Mouse (Mus musculus) thymus, postnatal 4 days (tissue): ENCODE measurements at regions not wholly inside any gene's neighbourhood (a gene's known extent, or its start where the extent isn't known, plus 50 kb on each side); places are given as distances from the start of the nearest gene placed in this dataset.
"Not testable (repeated sequence)": the region's sequence is repeated elsewhere in the genome, so short reads cannot be mapped to it uniquely, and the experiment has no call there.

ENCODE experiments used
- DNase-seq: peaks from one replicate; pipeline ENCODE4 v3.0.0; 2021

DNA sequence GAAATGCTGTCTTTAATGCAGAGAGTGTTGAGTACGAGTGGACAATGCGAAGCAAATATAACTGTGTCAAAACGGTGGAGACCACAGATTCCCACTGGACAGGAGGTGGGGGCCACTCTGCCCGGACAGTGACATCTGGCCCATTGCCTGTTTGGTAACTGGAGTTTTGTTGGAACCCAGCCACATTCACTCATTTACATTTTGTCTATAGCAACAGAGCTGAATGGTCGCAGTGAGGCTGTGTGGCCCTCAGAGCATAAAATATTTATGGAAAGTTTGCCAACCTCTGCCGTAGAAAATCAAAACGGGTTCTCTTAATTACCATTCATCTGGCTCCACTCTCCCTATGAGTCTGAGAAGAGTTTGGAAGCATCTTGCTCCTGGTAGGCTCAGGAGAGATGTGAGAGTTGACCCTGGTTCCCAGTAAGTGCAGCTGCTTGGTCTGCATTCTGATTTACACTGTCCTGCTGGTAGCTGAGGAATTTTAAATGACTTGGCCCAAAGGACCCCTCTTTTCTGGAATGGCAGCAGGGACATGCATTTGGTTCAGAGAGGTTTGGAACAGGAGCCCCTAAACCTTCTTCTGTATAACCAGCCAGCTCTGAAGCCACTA is 187.9 kb upstream of the Pik3r1 start:
- no peak for DNase-seq

DNA sequence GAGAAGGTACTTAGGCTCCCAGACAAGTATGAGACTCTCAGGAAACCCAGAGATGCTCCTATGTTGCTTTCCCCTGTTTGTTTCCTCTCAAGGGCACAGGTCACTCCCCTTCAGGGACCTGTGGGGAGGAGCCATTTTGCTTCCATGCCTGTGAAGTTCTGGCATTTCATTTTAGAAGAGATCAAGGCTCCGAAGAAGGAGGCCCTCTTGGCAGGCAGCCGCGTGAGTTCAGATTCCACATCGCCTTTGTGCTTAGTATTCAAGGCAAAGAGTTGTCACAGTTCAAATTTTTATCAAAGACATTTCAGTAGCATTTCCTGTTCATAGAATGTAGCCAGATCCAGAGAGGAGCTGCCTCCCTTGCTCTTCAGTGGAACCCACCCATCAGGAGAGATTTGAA is 189.8 kb upstream of the Pik3r1 start:
- DNase-seq: no peak

DNA sequence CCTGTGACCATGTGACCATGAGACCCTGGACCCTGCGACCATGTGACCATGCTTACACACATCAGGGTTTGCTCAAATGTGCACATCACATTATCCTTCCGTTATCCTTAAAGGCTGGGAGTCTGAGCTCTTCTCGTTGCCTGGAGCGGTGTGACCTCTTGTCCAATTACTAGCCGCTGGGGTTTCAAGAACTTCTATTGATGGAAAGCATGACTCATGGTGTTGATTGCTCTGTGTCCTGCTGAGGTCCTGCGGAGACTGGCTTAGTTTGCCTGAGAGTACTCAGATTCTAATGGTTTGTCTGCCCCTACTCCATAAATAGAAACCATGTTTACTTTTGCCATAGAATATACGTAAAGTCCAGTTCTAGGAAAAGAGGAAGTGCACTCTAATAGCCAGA is 197.5 kb upstream of the Pik3r1 start:
- no peak for DNase-seq

DNA sequence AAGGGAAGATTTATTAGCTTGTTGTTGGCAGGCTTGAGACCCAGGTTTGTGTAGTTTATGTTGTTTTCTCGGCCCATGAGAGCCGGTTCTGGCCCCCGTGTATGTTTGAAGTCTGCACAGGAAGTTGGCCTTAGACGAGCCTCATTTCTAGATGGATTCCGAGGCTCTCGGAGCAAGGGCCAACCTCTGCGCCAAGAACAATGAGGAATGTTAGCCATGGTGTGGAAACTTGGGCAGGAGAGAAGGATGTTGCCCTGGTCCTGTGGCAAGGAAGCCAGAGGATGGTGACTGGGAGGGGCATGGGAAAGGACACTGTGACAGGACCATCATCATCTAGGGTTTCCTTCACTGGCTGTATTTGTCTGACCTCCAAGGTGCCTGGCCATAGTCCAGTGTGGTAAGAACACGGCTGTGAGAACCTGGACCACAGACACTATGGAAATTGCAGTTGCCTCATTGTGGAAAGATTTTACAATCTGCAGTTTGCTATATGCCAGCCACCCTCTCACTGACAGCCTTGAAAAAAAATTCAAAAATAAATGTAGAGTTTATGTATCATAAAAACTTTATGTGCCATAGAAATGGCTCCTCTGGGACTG is 198.9 kb upstream of the Pik3r1 start:
- no peak for DNase-seq

DNA sequence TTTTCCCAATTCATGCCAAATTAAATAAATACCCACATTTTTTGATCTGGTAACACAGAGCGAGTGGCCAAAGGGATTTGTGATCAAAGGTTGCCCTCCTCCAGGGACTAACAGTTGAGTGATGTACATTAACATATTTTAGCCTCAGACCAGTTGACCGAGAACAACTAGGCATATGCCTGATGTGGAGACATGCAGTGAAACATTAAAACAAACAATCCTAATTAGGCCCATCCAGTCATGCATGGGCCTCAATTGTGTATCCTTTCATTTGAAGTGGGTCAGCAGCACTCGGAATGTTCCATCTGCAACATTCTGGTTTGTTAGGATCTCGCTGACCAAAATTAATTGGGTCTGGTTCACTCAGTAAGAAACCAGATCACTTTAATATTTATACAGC is 199.4 kb upstream of the Pik3r1 start:
- no peak for DNase-seq

DNA sequence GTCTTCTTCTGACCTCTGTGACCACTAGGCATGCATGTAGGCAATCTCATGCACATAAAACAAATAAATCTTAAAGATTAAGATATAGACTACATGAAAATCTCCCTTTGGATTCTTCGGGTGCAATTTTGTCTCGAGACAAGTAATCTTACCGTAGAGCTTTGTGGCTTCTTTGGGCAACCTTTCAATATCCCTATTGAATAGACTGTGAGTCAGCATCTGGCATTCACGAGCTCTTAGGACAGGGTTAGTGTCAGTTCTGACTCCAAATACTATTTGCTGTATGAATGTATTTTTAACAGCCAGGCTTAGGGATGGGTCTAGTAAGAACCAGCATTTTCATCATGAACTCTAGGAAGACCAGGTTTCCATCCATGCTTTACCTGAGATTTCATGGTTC is 208.7 kb upstream of the Pik3r1 start:
- DNase-seq: no peak

DNA sequence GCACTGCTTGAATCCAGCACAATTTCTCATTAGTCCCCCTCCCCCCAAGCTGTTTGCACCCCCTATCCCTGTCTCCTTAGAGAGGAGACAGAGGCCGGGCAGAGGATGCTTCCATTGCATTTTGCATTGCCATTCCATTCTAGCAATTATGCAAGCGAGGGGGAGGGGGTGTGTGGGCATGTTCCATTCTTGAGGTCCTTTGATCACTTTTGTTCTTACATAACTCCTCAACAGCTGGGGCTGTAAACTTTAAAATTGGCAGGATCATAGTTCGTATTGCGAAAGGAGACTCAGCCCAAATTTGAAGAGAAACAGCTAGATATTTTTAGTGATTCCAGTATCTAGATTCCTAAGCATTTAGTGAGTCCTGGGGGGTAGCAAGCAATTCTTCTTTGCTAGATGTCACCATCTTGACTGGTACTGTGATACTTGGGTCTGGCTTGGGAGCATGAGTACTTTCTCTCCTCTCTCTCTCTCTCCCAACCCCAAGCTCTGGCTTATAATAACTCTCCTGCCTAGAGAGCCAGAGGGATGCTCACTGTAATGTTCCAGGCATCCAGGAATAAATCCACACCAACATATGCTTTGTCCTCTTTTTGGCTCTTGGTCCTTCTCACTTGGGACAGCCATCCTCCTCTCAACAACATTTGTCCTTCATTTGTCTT is 212.3 kb upstream of the Pik3r1 start:
- DNase-seq: no peak

- no peak for DNase-seq
Measured at GRCm38 (mm10) chr13:101988637-101989413, 220.8 kb upstream of the Pik3r1 start.

- DNase-seq: no peak
Measured at GRCm38 (mm10) chr13:101991729-101992128, 223.7 kb upstream of the Pik3r1 start.

DNA sequence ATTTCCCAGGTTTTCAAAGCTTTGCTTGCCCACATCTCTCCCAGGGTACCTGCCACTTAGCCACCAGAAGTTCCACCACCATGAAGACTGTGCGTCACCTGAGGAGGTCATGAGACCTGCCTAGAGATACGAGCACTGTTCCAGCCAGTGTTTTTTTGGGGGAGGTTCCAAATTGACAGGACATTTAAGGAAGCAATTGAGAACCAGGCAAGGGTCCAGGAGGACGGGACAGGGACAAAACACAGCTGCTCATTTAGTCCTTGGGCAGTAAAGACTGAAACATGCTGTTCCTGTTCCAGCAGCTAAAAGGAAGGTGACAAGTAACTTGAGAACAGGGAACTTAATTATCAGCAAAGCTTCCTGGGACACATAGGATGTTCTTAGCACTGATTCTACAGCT is 226.8 kb upstream of the Pik3r1 start:
- no peak for DNase-seq

DNA sequence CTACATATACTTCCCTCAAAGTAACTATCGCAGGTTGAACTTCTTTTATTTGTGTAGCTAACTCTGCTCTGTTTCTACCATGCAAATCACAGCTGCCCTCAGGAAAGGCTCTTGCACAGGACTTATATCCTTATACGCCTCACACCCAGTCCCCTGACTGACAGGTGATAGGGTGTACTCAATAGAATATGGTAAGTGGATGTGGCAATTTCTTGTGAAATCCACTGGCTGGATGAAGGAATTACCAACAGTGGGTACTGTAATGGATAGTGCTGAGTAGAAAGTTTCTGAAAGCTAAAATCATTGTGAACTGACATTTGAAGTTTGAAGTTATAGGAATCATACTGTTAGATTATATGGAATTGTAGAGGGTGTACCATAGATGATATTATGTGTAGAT is 227.5 kb upstream of the Pik3r1 start:
- no peak for DNase-seq

GRCm38 (mm10) chr13:101996144-101996543 is 228.1 kb upstream of the Pik3r1 start:
- peak; percentile 23 for DNase-seq

- no peak for DNase-seq
Measured at GRCm38 (mm10) chr13:101997415-101997814, 229.4 kb upstream of the Pik3r1 start.

DNA sequence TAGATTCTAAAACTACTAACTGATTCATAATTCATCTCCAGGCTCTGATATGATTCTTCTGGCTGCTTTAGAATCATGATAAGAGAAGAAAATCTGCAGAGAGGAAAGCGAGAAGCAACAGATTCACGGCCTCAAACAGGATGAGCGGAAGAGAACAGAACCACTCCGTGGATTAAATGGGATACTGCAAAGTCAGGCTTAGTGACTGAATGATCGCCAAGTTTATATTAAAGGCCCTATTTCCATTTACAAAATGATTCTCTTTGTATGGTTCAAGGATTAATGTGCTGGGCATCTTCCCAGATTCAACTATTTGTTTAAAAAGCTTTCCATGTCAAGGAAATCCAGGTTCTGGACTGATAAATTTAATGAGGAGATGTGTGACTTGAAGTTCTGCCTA is 238.5 kb upstream of the Pik3r1 start:
- no peak for DNase-seq

DNA sequence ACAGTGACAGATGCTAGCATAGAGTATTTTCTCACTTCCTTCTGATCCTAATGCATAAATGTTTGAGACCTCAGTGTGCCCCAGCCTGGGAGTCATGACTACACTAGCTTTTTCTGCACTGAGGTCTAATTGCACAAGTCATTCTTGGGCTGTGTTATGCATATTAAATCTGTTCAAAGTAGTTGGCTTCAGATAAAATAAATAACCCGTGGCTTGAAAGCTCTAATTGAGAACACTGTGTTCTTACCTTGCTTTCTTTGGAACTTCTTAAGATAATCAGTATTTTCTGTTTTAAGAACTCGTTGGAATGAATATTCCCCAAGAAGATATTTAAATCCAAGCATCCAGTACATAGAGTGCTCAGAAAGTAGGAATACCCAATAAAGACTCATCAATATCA is 243.9 kb upstream of the Pik3r1 start:
- no peak for DNase-seq

DNA sequence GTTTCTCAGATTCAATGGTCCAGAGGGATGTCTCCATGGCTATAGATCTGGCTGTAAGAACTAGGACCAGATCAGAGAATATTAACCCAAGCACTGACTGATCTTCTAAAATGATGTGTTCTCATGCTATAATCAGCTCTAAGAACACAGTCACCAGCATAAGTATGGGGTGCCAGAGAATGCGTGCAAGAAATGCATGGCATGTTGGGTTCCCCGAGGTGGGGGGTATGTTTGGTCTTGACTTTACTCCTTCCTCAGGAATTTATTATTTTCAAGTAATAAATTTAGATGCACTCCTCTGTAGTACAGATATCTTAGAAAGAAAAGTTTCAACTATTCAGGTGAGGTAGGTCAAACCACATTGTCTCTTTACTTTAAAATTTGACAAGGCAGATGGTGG is 246.5 kb upstream of the Pik3r1 start:
- DNase-seq: no peak

- DNase-seq: no peak
Measured at GRCm38 (mm10) chr13:102014958-102015357, 246.9 kb upstream of the Pik3r1 start.

DNA sequence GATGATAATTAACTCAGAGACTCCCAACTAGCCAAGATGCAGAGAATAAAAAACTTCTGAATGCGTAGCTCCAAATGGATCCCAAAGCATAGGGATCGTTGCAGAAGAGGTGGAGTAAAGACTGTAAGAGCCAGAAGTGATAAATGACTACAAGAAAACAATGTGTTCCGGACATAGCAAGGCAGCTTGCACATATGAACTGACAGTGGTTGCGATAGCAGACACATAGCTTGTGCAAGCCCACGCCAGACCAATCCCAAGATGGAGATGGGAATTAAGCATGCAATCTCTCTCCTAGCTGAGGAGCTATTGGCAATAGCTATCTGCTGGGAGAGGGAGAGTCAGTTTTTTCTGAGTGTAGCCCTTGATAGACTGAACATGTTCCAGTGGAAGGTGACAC is 248.5 kb upstream of the Pik3r1 start:
- no peak for DNase-seq

DNA sequence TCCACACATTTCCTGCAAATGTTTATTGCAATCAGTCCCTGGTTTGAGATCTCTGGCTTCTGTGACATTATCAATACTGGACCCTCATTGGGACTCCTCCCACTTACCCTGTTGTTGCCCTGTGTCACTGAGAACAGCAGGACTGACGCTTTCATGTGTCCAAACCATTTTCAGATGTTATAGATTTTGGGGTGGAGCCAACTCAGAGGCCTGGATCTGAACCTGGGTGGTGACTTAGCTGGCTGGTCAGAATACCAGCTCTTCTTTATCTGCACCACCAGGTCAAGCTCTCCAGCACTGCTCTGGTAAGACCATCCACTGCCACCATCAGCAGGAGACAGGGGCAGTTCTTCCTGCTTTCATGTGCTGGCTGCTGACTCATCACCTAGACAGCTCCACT is 254.3 kb upstream of the Pik3r1 start:
- no peak for DNase-seq

- DNase-seq: no peak
Measured at GRCm38 (mm10) chr13:102022757-102023156, 254.7 kb upstream of the Pik3r1 start.

DNA sequence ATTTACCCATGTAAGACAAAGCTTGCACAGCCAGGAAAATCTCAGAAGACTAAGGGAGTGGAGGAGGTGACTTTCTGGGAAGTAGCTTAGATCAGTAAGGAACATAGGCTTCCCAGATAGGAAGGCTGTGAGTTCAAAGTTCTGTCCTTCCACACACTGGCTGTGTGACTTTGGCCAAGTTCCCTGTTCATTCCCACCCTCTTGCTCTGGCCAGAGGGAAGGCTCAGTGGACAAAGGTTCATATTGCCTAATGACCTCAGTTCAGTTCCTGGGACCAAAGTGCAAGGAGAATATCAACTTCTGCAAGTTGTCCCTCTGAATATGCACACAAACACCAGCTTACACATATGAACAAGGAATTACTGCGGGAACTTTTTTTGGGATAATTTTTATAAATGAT is 255.6 kb upstream of the Pik3r1 start:
- no peak for DNase-seq

DNA sequence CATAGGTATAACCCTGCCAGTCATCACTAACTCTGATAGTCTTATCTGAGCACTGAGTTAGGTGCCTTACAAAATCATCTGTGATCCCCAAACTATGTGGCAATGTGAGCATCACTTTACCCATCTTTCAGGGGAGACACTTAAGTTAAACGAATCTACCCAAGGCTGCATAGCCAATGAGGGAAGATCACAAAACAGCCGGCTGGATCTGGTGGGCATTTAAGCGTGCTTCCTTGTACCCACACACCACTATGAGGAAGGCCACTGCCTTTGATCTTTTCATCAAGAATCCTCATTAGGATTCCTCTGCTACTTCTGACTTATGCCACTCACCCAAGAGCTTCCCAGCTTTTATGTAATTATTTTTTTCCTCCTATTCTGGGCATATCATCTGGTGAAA is 257.1 kb upstream of the Pik3r1 start:
- DNase-seq: no peak

GRCm38 (mm10) chr13:102025547-102025946 is 257.5 kb upstream of the Pik3r1 start:
- not testable (repeated sequence) for DNase-seq

DNA sequence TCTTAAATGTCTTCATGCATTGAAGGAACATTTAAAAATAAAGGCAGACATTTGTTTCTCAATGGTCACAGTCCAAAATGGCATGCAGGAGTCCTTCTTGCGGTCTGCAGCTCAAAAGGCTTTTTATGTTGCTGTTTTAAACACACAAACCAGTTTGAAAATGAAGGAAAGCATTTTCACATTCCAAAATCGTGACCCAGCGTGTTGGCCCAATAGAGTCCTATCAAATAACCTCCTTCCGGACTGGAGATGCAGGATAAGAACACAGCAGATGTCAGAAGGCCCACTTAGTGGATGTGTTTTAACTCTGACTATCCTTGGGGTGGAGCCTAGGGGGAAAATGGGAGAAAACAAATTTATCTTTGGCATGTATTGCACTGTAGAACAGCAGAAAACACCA is 263.4 kb upstream of the Pik3r1 start:
- DNase-seq: no peak
